Mouse (Mus musculus) hindbrain, embryonic 15.5 days (tissue): ENCODE results near the gene Ranbp17. TPM values are rescaled to one million over a fixed set of nuclear protein-coding genes. Genes with fewer than 3 reads are reported as not detected.

ENCODE experiments used
- ATAC-seq: fragments of 200-750 bp; cut with Nextera tagmentation; 2 replicates; pipeline ENCODE4 v1.8.0; 2017; ENCODE audit warnings: low read depth, moderate number of reproducible peaks, moderate TSS enrichment; ENCODE audit not compliant: low FRiP score
- H3K27ac ChIP-seq: fragments of 300-500 bp; sonication (generic); replicated peaks from 2 replicates; pipeline ENCODE4 v1.5.1; 2015; ENCODE audit warnings: mild to moderate bottlenecking, inconsistent platforms
- H3K27me3 ChIP-seq: fragments of 300-500 bp; sonication (generic); 2 replicates; pipeline ENCODE4 v1.6.1; 2015; ENCODE audit warnings: control low read depth, inconsistent platforms
- H3K36me3 ChIP-seq: fragments of 300-500 bp; sonication (generic); 2 replicates; pipeline ENCODE4 v1.6.1; 2015; ENCODE audit warnings: control low read depth, inconsistent platforms
- H3K4me1 ChIP-seq: fragments of 300-500 bp; sonication (generic); replicated peaks from 2 replicates; pipeline ENCODE4 v1.6.1; 2015; ENCODE audit warnings: control low read depth, inconsistent platforms
- H3K4me2 ChIP-seq: fragments of 300-500 bp; sonication (generic); 2 replicates; pipeline ENCODE4 v1.6.1; 2015; ENCODE audit warnings: moderate library complexity, mild to moderate bottlenecking, inconsistent platforms
- H3K4me3 ChIP-seq: fragments of 300-500 bp; sonication (generic); 2 replicates; pipeline ENCODE4 v1.5.1; 2015; ENCODE audit warnings: mild to moderate bottlenecking, inconsistent platforms
- H3K9ac ChIP-seq: fragments of 300-500 bp; sonication (generic); 2 replicates; pipeline ENCODE4 v1.6.1; 2015; ENCODE audit warnings: inconsistent platforms
- H3K9me3 ChIP-seq: fragments of 300-500 bp; sonication (generic); 2 replicates; pipeline ENCODE4 v1.6.1; 2016; ENCODE audit warnings: control low read depth, inconsistent platforms
- WGBS: fragments of 180-500 bp; shearing (Covaris S2); methylation state at CpG from one replicate; pipeline ENCODE4 v1.1.7; 2015; 5-methylcytosine and 5-hydroxymethylcytosine counted together
- polyA plus RNA-seq: library from polyadenylated mRNA; unstranded; fragments of >200 nt; fragmentation: Nextera tagmentation; extraction: Ambion mirVana; gene quantifications from 2 replicates; pipeline ENCODE4 v1.2.1, GENCODE M21; 2015

Ranbp17 gene
- polyA plus RNA-seq, 1 experiment from 2014 or later: 7.8 TPM

DNA sequence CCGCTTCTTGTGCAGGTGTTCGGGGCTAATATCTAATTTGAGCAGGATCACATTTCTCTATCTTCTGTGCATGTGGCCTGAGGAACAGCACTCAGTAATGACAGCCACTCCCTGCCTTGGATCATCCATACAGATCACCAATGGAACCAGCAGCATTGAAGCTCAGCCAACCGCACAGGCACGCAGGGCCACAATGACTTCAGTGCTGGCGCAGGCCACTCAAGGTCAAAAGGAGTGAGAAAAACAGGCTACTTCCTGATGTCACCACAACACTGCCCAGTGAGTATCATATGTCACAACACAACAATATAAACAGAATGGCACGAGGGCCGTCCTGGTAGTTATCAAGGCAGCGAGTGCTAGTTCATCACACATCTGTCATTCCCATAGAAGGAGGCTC, 287.0 kb downstream of the Ranbp17 start:
- H3K27me3 ChIP-seq: no peaks in the 10 kb centered on the region
- no peak overlapping the region for H3K9ac ChIP-seq
- H3K4me1 ChIP-seq: peaks cover 4% of the 10 kb centered on the region; the same call in 1 of the 2 replicates
- H3K4me2 ChIP-seq: no peak overlapping the region
- no peak overlapping the region for H3K4me3 ChIP-seq
- H3K9me3 ChIP-seq: no peaks in the 10 kb centered on the region
- WGBS: 70% methylated on average over 8 of the region's 8 CpGs
- H3K36me3 ChIP-seq: no peaks in the 10 kb centered on the region
- no peak overlapping the region for H3K27ac ChIP-seq
- no peak for ATAC-seq

DNA sequence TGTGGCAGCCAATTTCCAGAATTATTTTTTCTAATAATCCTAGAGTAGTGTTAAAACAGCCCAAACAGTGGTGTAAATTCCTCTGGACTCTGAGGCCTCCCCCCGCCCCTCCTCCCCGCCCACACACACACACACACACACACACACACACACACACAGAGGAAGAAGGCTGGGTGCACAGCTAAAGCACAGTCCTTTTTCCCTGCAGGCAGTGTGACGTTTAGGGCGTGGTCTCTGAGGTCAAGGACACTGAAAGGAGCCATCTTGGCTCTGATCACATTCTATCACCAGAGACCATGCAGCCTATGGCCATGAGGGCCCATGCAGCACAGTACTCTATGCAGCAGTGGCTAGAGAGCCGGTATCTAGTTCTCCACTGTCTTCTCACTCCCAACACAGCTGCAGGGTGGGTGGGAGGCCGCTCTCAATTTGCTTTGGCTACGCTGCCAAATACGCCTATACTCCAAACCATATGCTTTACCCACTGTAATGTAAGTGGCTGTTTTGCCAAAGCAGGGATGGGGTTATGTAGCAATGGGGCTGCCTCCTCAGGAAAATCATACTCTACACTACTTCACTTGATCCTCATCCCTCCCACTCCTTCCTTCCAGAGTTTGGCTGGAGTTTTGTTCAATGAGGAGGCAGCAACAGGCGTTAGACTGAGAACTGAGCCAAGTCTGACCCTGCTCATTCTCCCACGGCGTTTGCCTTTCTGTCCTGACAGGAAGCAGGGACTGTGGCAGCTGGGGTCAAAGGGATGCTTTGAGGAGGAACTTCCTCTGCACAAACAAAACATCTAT, 291.8 kb downstream of the Ranbp17 start:
- Histone ChIP-seq H3K4me2 (no peak overlapping the region), H3K27ac (no peak overlapping the region), H3K9me3 (no peaks in the 10 kb centered on the region), H3K27me3 (no peaks in the 10 kb centered on the region), H3K36me3 (no peaks in the 10 kb centered on the region), H3K4me1 (peaks cover 9% of the 10 kb centered on the region; the same call in 1 of the 2 replicates), H3K9ac (no peak overlapping the region), H3K4me3 (no peak overlapping the region)
- peak; percentile 43; the same call in 1 of the 2 replicates for ATAC-seq
- WGBS: 69% methylated on average over 11 of the region's 11 CpGs

DNA sequence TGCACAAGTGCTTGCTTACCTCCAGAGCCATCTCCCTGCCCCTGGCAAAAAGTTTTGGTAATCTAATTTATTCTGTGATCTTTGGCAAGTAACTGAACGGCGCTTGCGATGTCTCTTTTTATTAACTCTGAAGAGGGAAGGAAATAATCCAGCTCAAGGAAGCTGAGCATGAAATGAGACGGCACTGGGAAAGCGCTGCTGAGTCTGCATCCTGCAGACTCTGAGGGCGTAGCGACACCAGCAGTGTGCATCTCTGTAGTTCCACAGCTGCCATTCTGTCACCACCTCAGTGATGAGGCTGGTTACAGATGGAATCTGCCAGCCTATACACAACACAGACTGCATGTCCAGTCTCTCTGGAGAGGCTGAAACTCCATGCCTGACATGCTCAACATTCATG, 292.8 kb downstream of the Ranbp17 start:
- Histone ChIP-seq H3K27me3 (no peaks in the 10 kb centered on the region), H3K27ac (no peak overlapping the region; the same call in 1 of the 2 replicates), H3K9ac (no peak overlapping the region), H3K4me1 (peaks cover 9% of the 10 kb centered on the region; the same call in 1 of the 2 replicates), H3K9me3 (no peaks in the 10 kb centered on the region), H3K36me3 (no peaks in the 10 kb centered on the region), H3K4me3 (no peak overlapping the region), H3K4me2 (no peak overlapping the region)
- 59% methylated on average over 7 of the region's 7 CpGs for WGBS
- no peak for ATAC-seq

DNA sequence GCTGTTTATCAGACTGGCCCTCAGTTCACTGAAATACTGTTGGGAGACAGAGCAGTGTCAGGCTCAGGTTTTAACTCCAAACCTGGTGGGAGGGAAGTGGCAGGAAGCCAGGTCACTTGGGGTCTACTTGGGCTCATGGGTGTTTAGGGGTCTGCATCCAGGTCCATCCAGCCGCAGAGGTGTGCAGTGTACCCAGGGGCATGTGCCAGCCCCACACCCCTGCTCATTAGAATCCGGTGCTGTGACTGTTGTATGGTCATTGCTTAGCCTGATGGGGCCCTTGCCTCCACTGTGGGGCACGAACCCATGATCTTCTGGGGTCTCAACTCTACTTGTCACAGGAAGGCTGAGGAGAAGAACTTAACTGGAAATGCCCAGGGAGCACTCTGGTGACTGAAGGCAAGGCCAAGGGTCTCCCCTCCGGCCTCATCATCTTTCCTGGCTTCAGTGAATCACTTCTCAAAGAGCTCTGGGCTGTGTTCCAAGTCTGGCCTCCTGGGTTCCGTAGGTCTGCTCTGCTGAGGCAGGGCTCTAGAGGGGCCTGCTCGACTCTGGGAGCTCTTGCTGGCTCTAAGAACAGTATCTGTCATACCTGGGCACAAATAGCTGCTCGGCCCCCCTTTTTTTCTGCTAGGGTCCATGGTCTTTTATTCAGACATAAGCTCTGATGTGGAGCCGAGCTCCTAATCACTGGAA, 296.0 kb downstream of the Ranbp17 start:
- 59% methylated on average over 8 of the region's 8 CpGs for WGBS
- no peak overlapping the region for H3K4me2 ChIP-seq
- no peak overlapping the region for H3K27ac ChIP-seq

DNA sequence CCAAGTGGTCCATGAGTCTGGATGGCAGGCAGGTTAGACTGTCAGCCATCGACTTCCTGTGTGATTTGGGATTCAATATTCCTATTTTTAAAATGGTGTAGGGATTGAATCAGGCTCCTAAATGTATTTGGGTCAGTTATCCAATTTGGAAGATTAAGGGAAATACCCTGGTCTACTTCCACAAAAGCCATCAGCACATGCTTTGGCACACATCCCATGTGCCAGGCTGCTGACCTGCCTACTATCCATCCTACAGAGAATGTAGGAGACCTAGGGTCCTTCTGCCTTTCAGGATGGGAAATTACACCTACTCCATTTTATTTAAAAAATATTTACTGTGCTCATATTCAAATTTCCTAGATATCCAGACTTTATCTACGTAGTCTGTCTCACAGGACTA, 306.1 kb downstream of the Ranbp17 start:
- Histone ChIP-seq H3K9me3 (no peaks in the 10 kb centered on the region), H3K27me3 (peaks cover 34% of the 10 kb centered on the region), H3K4me1 (peaks cover 17% of the 10 kb centered on the region), H3K36me3 (no peaks in the 10 kb centered on the region), H3K9ac (no peak overlapping the region), H3K4me3 (no peak overlapping the region), H3K27ac (no peak overlapping the region), H3K4me2 (peak overlapping the region; percentile 26)
- WGBS: 76% methylated on average over 2 of the region's 2 CpGs
- ATAC-seq: no peak

More for the DNA sequence above, 296.0 kb downstream of the Ranbp17 start:
- H3K27me3 ChIP-seq: no peaks in the 10 kb centered on the region
- H3K4me3 ChIP-seq: no peak overlapping the region
- no peaks in the 10 kb centered on the region for H3K9me3 ChIP-seq
- ATAC-seq: 0 out of 2 replicates have a peak, but pooled peaks have one; percentile 46
- H3K4me1 ChIP-seq: peaks cover 9% of the 10 kb centered on the region; the same call in 1 of the 2 replicates
- H3K36me3 ChIP-seq: no peaks in the 10 kb centered on the region
- no peak overlapping the region for H3K9ac ChIP-seq

DNA sequence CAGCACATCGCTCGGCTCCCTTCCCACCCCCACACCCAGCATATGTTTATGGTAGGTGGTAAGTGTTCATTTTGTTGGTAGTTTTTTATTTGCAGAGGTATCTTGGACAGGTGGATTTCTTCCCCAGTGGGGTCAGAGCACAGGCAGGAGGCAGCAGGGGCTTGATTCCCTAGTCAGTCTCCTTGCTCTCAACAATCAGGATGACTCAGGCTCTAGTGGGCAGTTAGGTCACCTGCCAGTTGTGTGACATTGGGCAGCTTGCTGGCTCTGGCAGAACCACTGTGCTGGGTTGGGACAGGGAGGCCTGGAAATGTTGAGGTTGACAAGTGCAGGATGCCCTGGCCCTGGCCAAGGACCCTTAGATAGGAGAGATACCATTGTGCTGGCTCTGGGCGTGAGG, 308.6 kb downstream of the Ranbp17 start:
- Histone ChIP-seq H3K27me3 (peaks cover 34% of the 10 kb centered on the region), H3K4me2 (peak overlapping the region; percentile 52), H3K4me1 (peaks cover 35% of the 10 kb centered on the region), H3K4me3 (peak overlapping the region; percentile 40), H3K9me3 (no peaks in the 10 kb centered on the region), H3K9ac (peak overlapping the region; percentile 20; the same call in 1 of the 2 replicates), H3K27ac (peak overlapping the region; percentile 72; the same call in 1 of the 2 replicates), H3K36me3 (no peaks in the 10 kb centered on the region)
- ATAC-seq: no peak; the same call in 1 of the 2 replicates
- WGBS: 12% methylated on average over 3 of the region's 3 CpGs

DNA sequence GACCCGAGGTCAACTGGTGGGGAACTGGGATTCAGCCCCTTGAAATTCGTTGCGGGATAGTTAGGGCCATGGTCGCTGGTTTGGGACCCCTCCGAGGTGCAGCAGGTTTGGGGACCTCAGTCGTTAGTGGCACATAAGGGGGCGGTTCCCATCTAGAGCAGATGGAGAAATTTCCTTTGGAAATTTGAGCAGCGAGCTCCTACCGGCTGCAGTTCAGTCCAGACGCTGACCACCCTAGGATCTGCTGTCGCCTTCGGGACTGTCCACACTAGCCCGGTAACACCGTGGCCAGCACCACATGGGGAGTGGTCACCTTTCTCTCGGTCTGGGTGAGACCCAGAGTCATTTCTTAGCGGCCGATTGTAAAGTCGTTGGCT, 309.2 kb downstream of the Ranbp17 start:
- Histone ChIP-seq H3K4me3 (peak overlapping the region; percentile 40), H3K4me2 (peak overlapping the region; percentile 52), H3K27me3 (peaks cover 37% of the 10 kb centered on the region), H3K9ac (peak overlapping the region; percentile 20), H3K9me3 (no peaks in the 10 kb centered on the region), H3K4me1 (peaks cover 35% of the 10 kb centered on the region), H3K36me3 (no peaks in the 10 kb centered on the region), H3K27ac (peak overlapping the region; percentile 72)
- ATAC-seq: no peak
- under 1% methylated on average over 18 of the region's 18 CpGs for WGBS

DNA sequence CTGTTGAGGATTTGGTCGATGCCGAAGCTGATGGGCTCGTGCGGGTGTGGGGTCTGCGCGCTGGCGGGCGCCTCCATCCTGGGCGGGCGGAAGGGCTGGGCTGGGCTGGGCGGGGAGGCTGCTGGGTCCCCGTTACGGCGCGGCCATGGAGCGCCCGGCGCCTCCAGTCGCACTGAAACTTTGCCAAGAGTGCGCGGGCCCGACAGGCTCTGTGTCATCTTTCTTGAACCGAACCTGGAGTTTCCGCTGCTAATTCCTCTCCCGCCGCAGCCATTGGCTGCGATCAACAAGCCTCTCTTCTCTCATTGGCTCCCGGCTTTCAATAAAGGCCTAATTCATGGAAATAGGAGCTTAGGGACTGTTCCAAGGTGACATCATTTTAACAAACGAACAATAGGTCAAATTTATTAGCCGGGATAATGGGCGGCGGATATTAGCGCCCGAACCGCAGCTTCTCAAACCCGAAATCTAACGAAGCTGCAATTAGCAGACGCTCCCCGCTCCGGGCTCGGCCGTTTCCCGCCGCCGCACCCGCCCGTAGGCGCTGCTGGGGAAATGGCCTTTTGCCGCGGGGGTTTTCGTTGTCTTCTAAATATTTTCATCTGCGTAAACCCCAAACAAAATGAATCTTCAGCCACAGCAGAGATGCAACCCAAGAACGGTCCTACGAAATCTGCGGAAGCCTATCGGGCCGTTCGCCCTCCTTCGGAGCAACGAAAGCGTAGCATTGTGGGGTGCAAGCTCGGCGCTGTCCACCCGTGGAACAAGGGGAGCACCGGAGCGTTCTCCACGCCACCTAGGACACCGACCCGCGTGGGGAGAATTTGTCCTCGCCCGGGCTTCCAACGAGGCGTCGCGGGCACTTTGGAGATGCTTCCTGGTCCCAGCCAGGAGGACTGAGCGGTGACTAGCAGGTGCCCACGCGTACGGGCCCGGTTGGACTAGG, 309.9 kb downstream of the Ranbp17 start, which contains the start of gene Tlx3:
Gene Tlx3, minus strand, starts transcription at position 207 of the 946 bp plus-strand sequence.
- H3K9me3 ChIP-seq: no peaks in the 10 kb centered on the region
- H3K9ac ChIP-seq: peak within 1 kb of the TSS; percentile 20
- WGBS: under 1% methylated on average over 81 of the region's 81 CpGs
- H3K27ac ChIP-seq: peak within 1 kb of the TSS; percentile 79
- peaks cover 44% of the 10 kb centered on the region for H3K27me3 ChIP-seq
- peak; percentile 65 for ATAC-seq
- peak within 1 kb of the TSS; percentile 52 for H3K4me2 ChIP-seq
- peaks cover 35% of the 10 kb centered on the region for H3K4me1 ChIP-seq
- no peaks in the 10 kb centered on the region for H3K36me3 ChIP-seq
- peak within 1 kb of the TSS; percentile 40 for H3K4me3 ChIP-seq

DNA sequence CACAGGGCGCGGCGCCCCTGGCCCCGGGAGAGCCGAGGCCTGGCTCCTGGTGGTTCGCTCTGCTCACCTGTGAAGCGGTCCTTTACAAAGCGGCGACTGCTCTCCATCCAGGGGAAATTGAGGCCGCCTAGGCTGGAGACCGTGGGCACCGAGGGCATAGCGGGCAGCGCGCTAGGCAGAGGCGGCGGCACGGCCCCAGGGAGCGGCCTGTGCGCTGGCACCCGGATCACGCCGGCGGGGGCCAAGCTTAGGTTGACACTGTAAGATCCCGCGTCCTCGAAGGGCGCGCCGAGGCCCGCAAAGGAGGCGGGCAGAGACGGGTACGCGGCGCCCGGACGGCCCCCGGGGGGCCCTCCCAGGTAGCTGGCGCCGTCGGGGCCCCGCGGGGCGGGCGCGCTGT, 310.6 kb downstream of the Ranbp17 start:
- Histone ChIP-seq H3K4me3 (peak overlapping the region; percentile 40), H3K27ac (peak overlapping the region; percentile 79), H3K4me2 (peak overlapping the region; percentile 52), H3K9me3 (no peaks in the 10 kb centered on the region), H3K9ac (peak overlapping the region; percentile 14), H3K27me3 (peaks cover 48% of the 10 kb centered on the region), H3K4me1 (peaks cover 35% of the 10 kb centered on the region), H3K36me3 (no peaks in the 10 kb centered on the region)
- no peak for ATAC-seq
- WGBS: under 1% methylated on average over 45 of the region's 47 CpGs

DNA sequence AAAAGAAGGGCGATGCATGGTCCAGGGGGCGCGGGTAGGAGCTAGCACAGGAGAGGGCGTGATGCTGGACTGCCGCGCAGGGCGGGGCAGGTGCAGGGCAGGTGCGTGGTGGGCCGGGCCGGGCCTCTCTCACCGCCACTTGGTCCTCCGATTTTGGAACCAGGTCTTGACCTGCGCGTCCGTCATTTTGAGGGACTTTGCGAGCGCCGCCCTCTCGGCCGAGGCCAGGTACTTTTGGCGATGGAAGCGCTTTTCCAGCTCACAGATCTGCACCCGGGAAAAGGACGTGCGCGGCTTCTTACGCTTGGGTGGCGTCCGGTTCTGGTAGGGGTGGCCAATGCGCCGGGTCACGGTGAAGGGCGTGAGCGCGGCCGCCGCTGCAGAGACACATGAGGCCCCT, 311.2 kb downstream of the Ranbp17 start:
- H3K4me3 ChIP-seq: peak overlapping the region; percentile 40
- no peak overlapping the region for H3K9ac ChIP-seq
- peak overlapping the region; percentile 52; the same call in 1 of the 2 replicates for H3K4me2 ChIP-seq
- peaks cover 35% of the 10 kb centered on the region for H3K4me1 ChIP-seq
- H3K27me3 ChIP-seq: peaks cover 48% of the 10 kb centered on the region
- peak overlapping the region; percentile 79 for H3K27ac ChIP-seq
- 4% methylated on average over 35 of the region's 37 CpGs for WGBS
- H3K36me3 ChIP-seq: no peaks in the 10 kb centered on the region
- H3K9me3 ChIP-seq: no peaks in the 10 kb centered on the region
- no peak for ATAC-seq

DNA sequence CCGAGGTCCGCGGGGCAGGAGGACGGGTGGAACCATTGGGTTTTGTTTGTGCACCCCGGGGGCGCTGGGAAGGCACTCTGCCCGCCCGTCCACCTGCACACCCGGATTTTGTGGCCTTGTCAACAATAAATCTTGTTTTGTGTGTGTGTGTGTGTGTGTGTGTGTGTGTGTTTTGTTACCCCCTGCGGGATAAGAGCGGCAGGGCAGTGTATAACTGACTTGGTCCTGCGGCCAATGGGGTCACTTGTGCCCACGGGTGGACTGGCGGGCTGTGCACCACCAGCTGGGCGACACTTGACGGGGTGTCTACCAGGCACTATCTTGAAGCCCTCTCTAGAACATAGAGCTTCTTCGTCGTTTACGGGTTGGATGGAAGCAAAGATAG, 311.9 kb downstream of the Ranbp17 start:
- Histone ChIP-seq H3K27me3 (peaks cover 48% of the 10 kb centered on the region), H3K27ac (peak overlapping the region; percentile 79), H3K4me1 (peaks cover 37% of the 10 kb centered on the region), H3K36me3 (no peaks in the 10 kb centered on the region), H3K4me2 (peak overlapping the region; percentile 52), H3K4me3 (peak overlapping the region; percentile 40), H3K9me3 (no peaks in the 10 kb centered on the region), H3K9ac (peak overlapping the region; percentile 37; the same call in 1 of the 2 replicates)
- ATAC-seq: no peak
- under 1% methylated on average over 19 of the region's 19 CpGs for WGBS
